Mouse (Mus musculus) urinary bladder, postnatal 10 days (tissue): ENCODE results near the gene Hoxa2.

Experiments used
- DNase-seq: peaks from one replicate; pipeline ENCODE4 v3.0.0; 2022; ENCODE audit warnings: low spot score

The Hoxa2 gene

DNA sequence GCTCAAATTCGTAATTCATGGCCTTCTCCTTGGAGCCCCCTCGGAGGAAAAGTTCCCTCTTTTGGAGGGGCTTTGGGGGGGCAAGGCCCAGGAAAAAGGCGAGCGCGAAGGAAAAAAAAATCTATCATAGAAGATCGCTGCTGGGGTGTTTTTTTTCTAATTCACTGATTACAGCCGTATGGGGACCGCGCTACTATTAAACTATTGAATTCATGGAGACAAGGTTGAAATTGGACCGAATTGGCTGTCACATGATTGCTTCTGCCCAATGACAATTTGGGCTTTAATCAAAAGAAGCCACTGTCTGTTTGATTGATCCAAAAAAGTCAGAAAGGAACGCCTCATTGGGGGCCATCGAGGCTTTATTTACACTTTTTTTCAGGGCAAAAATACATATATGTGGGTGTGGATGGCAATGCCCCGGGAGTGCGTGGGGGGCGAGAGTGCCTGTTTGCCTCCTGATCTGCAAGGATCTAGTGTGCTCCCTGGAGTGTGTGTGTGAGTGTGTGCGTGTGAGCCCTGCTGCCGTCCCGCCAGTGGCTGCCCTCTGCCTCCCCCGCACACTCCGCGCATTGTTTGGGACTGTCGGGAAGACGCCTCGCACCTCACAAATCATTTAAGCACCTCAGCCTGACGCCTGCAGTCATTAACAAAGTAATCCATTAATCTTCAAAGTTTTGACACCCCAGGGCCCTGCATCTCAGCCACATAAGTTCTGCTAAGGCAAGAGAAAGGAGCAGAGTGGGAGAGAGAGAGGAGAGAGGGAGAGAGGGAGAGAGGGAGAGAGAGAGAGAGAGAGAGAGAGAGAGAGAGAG lies at the start of gene Hoxa2:
Gene Hoxa2, minus strand, starts transcription at position 206 of the 815 bp plus-strand sequence.
- DNase-seq, result no peak

DNA sequence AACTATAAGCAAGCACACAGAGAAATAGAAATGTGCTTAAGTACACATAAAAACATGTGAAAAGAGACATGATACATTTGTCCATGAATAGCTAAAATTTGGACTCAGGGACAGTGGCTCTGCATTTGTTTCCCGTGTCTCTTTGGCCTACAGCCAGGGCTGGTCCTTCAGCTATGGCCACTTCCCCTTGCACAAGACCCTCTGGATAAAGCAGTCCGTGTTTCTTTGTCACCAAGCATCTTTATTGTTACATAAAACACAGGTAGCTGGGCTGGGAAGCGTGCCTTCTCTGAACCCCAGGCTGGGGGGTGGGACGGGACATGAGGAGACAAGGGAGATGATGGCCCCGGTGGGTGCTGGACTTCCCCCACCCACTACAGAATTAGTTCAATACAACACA lies 49.6 kb upstream of the Hoxa2 start:
- no peak for DNase-seq

DNA sequence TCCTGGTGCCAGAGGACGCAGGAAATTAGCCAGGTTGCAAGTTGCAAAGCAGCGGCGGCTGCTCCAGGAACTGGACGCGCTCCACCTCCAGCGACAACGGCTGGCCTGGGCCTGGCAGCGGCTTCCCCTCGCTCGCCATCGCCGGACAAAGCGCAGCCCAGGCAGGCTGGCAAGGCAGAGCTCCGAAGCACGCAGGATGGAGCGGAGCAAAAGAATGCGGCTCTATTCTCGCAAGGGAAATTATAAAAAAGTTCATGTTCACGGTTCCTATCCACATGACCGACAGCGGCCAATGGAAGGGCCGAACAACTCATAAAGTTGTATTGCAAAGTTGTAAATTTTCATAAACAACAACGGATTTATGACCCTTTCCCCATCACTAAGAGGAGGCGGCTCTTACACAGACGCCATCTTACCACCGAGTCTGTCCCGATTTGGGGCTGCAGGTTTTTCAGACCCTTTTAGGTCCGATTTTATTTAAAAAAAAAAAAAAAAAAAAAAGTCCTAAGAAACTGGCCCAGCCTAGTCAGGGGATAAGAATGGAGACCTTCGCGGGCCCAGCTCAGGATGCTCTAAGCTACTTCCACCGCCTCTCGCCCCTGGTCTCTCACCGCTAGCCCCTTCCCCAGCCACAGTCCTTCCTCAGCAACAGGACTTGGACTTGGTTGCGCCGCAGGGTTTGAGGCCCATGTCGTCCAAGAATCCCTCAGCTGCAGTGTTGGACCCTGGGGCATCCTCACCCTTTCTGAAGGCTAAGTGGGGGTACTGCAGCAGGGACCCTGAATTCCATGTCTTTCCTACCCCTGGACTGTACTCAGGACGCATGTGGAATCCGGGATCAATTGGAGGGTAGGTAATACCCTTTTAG lies 48.7 kb upstream of the Hoxa2 start, which contains the start of the genes Hoxa3 and Gm28308:
Gene Hoxa3, minus strand, starts transcription at position 218 of the 868 bp plus-strand sequence.
Gene Gm28308, minus strand, starts transcription at position 221 of the 868 bp plus-strand sequence.
- no peak for DNase-seq

DNA sequence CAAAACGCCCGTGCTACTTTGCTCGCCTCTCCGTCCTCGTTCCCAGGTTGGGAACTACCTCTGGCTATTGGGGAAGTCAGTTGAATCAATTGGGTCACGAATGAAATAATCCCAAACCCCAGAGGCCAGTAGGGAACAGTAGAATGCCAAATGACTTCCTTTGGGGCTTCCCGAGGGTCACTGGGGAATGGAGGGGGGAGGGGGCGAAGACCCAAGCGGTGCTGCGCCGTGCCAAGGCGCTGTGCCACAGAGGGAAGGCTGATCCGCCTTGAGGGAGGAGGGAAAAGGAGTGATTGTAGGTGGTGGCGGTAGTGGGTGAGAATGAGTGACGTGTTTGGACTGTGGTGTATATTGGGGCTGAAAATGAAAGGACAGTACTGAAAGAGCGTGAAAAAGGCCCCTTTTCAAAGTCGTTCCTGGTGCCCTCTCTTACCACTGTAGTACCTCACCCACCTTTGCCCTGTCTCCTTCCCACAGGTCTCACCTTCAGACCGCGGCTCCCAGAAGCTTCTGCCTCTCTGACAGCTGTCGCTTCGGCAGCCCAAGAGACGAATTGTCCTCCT lies 48.0 kb upstream of the Hoxa2 start:
- no peak for DNase-seq

DNA sequence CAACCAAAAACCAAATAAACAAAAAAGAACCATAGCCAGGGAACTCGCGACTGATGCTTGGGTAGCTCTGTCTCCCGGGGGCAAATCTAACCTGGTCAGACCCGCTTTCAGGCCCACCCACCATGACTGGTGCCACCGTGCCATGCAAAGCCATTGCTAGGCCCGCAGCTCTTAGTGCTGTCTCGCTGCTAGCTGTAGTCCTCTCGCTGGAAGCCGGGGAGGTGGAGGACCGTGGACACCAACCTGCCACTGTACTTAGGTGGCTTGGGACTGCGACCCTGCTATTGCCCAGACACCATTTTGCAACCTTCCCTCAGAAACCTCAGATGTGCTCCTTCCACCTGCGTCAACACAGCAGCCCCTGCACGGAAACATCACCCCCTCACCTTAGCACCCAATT lies 47.3 kb upstream of the Hoxa2 start:
- no peak for DNase-seq

DNA sequence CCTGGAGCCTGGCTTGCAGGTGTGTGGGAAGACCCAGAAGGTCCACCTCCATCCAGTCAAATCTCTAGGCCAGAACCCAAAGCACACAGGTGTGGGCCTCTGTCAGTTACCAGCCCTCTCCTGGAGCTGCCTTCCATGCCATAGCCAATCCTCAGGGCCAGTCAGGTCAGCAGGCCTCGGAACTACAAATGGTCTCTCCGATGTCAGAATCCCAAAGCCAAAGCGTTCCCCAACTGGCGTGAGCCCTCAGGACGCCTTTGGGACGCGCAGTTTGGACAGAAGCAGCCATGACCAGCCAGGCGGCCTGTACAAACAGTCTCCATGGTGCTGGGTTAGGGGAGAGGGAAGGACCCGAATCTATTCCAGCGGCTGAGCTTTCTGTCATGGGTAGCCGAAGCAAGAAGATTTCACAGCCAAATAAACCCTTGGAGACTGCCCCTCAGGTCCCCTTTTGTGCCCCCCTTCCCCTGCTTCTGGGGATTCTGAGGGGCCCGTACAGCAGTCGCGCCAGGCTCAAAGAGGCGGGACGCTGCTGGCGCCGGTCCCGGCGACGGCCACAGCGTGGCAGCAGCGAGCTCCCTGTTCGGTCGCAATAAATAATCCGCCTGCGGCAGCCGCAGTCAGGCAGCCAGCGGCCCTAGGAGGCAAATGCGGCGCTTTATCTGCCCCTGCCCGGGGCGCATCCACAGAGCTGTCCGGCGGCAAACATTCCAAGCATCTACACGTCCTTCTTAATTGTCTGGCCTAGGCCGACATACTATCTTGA lies 46.7 kb upstream of the Hoxa2 start:
- no peak for DNase-seq

DNA sequence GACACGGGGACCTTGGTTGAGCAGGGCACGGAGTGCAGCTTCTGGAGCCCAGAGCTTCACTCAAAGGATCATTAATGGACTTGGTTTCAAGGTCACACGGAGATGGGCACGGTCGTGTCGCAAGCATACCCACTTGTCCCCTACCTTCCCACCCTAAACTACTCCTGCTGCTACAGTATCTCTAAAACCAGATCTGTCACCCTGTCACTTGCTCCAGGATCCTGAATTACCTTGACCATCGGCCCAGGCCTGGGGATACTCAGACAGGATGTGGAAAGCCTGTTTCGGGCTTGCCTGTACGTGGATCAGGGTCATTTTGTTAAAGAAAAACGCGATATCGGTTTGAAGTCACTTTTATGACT lies 45.0 kb upstream of the Hoxa2 start:
- no peak for DNase-seq

DNA sequence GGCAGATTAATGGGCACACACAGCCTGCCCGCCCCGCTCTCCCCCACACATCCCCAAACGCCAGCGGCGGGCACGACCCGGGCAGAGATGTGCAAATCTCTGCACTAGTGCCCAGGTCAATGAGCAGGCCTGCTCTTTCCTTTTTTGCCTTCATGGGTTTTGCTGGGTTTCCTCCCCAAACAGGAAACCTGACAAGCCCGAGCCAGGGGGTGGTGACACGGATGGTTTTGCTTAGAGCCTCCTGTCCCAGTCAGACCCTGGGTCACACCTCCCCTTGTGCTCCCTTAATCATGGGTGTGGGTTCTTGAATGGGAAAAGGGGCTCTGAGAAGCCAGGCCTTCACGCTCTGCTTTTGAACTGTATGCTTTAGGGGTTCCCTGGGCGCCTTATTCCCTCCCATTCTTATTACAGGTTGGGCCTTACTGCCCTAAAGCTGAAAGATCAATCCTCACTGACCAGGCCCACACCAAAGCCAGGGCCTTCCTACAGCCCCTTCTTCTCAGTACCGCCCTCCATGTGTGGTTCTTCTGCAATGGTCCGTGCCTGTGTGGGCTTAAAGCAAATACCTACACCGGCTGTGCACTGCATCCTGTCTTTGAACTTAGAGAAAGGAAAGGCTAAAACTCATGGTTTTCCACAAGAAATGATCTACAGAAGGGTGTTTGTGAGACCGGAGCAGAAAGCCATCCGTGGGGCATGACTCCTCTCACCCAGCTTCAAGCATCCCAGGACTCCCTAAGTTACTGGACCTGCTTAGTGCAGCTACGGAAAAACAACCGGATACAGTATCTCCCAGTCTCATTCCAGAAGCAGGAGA lies 44.4 kb upstream of the Hoxa2 start:
- DNase-seq, result no peak

DNA sequence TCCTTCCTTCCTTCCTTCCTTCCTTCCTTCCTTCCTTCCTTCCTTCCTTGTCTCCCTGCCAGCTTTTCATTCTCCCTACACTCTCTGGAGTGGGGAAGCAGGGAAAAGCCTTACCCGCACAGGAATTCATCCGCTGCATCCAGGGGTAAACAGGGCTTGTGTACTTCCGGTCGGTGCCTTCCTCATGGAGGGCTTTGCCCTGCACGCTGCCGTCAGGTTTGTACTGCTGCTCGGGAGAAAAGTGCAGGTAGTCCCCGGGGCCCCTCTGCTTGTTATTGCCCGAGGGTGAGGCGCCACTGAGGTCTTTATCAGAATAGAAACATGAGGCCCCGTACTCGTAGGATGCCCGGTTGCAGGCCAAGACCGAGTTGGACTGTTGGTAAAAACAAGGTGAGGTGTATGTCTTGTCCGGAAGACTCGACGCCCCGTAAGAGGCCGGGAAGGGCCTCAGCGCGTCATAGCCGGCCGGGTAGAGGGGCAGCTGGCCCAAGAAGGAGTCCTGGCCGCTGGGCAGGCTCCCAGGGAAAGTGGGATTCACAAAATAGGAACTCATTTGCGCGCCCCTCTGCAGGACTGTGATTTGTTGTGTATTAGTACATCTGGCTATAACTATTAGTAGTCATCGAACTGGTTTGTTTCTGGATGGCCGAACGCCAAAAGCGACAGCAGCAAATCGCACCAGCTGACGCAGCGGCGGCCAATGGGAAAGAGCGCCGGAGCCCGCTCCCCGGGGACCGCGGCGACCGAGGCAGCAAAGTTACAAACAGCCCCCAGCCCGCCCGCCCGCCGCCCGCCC lies 43.6 kb upstream of the Hoxa2 start, which contains the start of gene Hoxa6:
Gene Hoxa6, minus strand, starts transcription at position 651 of the 796 bp plus-strand sequence.
- DNase-seq, result no peak

DNA sequence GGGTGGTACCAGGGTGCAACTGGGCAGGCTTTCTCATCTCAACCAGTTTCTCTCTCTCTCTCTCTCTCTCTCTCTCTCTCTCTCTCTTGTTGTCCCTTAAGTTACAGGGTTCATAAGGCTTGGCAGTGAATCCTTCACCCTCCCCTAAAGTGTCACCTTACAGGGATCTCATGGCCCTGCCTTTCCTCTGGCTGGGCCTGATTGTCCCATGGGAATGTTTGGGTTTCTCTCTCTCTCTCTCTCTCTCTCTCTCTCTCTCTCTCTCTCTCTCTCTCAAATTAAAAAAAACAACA lies 43.0 kb upstream of the Hoxa2 start:
- DNase-seq, result no peak

DNA sequence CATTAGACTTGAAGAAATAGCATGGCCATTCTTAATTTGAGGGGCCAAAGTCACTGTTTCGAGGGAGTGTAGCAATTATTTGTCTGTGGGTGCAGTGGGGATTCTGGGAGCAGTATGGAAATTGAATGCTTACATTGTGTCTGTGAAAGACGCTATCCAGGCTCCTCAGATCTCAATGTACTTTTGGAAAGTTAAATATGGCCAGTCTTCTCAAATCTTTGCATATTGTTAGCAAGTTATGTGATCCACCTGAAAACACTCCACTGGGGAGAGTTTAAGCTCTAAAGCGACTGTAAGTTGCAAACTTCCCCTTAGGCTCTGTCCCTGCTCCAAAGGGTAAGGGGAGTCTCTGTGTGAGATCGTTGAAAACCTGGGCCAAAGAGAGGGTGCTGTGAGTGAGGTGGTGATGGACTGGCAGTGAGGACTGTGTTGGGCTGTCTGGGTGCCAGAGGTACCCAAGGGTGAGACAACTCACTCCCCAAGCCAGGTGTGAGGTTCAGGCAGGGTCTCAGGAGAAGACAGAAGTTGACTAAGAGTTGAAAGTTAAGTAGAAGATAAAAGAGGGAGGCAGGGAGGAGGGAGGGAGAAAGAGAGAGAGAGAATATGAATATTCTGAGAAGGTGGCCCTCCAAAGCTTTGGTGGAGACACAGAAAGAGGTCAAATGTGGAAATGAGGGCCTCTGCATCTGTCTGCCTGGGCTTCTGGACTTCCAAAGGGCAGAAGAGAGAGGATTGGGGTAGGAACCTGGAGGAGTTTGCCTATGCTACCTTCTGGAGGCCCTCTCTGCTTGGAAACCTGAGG lies 42.5 kb upstream of the Hoxa2 start:
- no peak for DNase-seq

DNA sequence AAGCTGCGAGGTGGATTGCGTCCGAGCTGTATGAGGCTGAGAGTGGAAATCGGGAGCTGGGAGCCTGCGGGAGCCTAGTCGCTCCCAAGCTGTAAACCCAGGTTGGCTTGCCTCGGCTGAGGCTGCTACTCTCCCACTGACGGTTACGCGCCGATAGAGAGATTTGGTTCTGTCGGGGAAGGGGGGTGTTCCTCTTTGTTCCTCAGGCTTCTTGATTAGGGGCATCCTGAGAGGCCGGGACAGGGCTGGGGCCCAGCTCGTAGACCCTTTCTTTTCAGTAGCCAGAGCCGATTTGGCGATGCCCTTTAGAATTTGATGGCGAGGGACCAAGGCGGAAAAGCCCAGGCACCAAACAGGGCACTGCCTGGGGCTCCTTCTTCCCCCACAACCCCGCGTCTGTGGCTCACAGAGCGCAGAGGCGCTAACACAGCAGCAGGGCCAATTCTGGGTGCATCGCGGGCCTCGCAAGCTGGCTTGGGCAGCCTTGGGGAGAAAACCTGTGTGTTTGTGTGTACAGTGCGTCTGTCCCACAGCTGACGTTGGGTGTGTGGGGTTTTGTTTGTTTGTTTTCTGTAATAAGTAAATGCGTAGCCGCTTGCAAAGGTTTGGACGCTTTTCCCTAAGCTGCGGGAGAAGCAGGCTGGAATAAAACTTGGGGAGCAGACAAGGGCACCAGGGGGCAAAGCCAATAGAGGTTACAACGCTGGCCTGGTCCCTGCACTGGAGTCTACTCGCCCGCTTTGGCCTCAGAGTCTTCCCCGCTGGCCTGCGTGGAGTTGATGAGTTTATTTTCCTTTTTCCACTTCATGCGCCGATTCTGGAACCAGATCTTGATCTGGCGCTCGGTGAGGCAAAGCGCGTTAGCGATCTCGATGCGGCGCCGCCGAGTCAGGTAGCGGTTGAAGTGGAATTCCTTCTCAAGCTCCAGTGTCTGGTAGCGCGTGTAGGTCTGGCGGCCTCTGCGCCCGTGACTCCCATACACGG lies 41.3 kb upstream of the Hoxa2 start:
- DNase-seq, result no peak

DNA sequence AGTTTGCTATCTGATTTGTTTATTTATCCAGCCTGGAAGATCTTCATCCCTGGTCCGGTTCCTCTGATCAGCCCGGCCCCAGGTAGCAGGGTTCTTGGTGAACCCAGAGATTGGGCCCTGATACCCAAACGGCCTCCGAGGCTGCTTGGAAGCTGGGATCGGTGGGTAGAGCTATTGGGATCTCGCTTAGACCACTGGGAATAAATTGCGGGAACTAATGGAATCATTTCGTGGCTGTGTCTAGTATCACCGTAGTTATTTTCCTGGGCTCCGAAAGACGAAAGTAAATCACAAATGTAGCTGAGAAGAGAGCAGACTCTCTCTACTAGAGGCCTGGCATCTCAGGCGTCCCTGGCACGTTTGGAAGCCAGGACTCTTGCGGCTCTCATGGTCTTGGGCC lies 40.6 kb upstream of the Hoxa2 start:
- DNase-seq, result no peak

DNA sequence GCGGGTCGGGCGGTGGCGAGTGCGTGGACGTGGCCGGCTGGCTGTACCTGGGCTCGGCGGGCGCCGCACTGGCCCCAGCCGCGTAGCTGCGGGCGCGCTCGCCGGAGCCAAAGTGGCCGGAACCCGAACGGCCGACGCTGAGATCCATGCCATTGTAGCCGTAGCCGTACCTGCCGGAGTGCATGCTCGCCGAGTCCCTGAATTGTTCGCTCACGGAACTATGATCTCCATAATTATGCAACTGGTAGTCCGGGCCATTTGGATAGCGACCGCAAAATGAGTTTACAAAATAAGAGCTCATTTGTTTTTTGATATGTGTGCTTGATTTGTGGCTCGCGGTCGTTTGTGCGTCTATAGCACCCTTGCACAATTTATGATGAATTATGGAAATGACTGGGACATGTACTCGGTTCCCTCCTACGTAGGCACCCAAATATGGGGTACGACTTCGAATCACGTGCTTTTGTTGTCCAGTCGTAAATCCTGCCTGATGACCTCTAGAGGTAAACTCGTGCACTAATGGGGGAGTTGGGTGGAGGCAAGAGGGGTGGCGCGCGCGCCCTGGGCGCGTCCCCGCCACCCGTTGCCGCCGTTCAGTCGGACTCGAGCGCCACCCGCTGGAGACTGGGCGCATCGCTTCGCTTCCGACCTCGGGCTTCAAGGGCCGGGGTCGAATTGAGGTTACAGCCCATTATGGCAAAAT lies 39.6 kb upstream of the Hoxa2 start, which contains the start of gene Hoxa5:
Gene Hoxa5, minus strand, starts transcription at position 538 of the 703 bp plus-strand sequence.
- no peak for DNase-seq

DNA sequence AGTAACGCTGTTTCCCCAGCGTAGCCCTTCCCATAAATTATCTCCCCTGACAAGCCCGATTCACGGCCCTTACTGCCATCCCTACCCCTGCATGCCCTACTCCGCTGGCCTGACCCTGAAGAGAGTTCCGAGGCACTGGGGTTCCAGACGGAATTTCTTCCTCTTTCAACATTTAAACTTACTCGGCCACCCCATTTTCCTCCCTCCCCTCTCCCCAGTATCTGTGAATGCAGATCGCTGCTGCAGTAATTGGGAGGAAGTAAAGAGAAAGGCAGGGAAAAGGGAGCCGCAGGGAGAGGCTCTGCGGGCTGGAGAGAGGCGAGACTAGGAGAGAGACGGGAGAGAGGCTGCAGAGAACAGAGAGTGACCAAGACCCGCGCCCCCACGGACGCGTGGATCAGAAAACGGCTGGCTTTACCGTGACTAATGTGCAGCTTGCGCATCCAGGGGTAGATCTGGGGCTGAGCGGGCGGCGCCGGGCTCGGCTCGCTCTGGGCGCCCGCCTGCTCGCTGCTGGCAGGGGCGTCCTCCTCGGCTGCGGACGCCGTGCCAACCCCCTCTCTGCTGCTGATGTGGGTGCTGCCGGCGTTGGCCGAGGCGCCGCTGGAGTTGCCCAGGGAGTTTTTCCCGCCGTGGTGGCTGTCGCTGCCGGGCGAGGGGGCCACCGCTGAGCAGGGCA lies 38.9 kb upstream of the Hoxa2 start:
- no peak for DNase-seq

DNA sequence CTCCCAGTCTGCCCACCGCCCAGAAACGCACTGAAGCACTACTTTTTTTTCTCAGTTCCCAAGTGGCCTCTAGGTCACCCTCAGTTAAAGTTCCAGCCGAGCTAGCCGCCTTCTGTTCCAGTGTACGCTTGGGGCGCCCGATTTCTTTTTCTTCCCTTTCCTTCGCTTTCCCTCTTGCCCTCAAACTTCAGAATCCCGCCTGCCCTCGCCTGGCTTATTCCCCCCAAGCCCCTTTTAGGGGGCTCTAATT lies 38.4 kb upstream of the Hoxa2 start:
- no peak for DNase-seq

DNA sequence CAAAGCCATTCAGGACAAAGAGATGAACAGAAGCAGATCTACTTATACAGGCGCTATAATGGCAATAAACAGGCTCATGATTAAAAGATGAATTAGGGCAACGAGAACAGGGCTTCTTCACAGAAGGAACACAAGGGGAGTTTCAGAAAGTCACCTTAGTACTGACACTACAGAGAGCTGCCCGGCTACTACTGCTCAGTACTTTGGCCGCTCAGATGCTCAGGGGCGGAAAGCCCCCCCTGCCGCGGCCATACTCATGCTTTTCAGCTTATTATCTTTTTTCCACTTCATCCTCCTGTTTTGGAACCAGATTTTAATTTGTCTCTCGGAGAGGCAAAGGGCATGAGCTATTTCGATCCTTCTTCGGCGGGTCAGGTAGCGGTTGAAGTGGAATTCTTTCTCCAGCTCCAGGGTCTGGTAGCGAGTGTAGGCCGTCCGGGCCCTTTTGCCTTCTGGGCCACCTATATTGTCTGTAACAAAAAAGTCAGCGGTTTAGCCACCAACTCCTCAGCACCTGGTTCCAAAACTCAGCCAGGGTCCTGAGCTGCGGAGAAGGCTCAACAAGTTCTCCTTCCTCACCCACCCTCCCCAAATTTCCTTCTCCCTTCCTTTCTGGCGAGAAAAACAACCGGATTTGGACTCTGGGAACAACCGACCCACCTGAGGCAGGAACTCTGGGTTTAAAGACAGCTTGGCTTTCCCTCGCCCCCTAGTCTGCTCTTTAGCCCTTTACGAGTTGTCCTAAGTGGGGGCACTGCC lies 37.9 kb upstream of the Hoxa2 start:
- DNase-seq, result no peak
